Mouse (Mus musculus) forelimb bud, embryonic 11.5 days (tissue): Measurements from ENCODE around the gene Tmem14c.
"Not testable (repeated sequence)": the region's sequence is repeated elsewhere in the genome, so short reads cannot be mapped to it uniquely, and the experiment has no call there.

ENCODE experiments used
- DNase-seq: peaks from one replicate; pipeline ENCODE4 v3.0.0-alpha.2; 2012; ENCODE audit warnings: low read depth, low spot score

Tmem14c gene

DNA sequence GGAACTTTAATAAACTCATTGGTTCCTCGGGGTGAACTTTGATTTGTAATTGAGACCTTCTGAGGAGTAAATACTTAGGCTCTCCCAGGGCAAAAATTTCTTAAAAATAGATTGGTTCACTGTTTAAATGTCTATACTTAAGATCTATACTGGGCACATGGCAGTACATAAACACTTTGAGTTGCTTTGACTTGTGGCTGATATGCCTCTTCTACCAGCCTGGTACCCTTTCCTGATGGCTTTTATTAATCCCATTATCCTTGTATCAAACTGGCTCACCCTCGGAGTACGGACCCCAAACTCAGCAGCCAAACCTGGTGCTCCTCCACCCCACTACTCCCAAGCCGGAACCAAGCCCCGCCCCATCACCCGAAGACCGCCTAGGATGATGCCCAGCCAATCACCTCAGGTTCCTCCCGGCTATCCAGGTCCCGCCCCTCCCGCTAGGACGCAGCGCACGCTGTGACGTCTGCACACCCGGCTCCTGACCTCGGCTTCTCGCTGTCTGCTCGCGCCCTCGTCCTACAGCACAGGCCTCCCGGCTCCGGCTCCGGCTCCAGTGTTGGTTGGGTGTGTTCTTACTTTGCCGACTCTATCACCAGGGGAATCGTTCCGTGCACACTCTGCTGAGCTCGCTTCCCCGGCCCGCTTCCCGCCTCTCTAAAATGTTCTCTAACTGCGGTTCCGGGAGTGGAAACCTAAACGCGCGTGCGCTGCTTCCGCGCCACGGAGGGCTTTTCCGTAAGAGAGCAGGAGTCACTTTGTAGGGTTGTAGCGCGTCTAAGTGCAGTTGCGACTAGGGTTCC is at the start of gene Tmem14c:
Gene Tmem14c, plus strand, starts transcription at position 464 of the 806 bp plus-strand sequence.
- DNase-seq: peak; percentile 92

DNA sequence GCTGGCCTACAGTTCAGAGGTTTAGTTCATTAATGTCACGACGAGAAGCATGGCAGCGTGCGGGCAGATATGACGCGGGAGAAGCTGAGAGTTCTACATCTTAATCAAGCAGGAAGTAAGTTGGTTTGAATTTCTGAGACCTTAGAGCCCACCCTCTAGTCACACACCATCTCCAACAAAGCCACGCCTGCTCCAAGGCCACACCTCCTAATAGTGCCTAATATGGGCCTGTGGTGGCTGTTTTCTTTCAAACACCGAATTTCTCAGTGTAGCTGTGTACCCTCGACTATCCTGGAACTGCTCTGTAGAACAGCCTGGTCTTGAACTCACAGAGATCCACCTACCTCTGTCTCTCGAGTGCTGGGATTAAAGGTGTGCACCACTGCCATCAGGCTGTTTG is 48.5 kb upstream of the Tmem14c start:
- DNase-seq: no peak

DNA sequence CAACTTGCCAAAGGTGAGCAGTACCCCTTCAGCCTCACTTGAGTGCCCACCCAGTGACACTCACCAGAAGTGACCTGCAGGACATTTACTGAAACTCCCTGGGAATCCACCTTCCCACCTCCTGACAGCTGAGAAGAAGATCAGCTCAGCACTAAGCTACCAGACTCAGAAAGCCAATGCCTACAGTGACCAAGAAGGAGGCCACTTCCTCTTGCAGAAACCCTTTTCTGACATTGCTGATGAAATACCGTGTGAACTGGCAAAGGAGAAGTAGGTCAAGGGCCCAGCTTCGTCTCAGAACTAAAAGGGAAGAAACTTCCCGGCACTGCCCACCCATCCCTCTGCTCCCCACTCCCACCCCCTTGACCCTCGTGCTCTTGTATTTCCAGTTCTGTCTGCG is 47.5 kb upstream of the Tmem14c start:
- no peak for DNase-seq

DNA sequence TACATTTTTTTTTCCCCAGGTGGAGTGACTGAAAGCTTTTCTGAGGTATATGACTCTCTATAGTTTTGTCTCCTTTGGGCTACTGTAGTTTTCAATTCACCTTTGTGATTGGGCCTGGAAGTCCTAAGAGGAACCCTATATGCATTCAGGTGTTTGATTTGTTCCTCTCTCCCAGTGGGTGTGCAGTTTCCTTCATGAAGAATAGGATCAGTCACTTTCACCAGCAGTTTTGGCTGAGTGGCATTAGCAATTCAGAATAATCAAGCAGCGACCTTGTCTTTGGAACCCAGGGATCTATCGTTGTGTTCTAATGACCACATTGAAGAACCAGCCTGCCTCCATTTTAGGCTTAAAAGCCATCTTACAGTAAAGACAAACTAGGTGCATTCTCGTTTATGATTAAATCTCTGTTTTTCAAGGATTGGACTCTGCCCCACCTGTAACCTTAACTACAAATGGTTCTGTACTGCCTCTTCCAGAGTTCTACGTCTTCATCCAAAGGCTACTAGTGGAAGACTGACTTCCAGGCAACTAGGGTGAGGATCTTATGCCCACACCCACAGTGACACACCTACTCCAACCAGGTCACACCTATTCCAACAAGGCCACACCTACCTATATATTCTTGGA is 46.2 kb upstream of the Tmem14c start:
- DNase-seq: no peak

DNA sequence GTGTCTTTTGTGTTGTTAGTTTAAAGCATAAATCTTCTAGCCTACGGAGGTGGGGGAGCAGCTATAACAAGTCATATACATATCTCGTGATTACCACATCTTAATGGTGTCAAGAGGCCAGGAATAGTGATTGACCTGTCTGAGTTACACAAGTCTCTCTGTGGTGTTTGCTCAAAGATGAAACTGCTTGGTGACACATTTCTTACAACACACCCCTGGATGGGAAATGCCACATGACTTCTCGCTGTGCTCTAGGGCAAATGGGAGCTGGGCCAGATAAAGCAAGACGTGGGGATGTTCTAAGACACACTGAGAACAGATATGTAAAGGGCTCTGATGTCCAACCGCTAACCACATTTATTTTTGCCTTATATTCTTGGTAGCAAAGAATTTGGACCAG is 44.8 kb upstream of the Tmem14c start:
- DNase-seq: no peak

DNA sequence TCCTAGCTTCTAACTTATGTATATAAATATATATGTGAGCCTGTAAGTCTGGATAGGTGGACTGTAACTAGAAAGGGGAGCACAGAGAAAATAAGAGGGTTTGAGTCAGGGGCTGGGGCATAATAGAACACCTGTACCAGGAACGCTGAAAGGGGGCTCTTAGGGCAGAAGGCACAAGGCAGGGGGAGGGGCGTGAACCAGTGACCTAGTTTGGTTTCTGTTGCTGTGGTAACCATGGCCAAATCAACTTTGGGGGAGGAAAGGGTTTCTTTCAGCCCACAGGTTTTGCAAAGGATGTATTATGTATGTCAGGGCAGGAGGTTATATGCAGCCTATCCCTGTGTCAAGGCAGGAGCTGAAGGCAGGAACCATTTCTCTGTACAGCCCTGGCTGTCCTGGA is 44.3 kb upstream of the Tmem14c start:
- no peak for DNase-seq

DNA sequence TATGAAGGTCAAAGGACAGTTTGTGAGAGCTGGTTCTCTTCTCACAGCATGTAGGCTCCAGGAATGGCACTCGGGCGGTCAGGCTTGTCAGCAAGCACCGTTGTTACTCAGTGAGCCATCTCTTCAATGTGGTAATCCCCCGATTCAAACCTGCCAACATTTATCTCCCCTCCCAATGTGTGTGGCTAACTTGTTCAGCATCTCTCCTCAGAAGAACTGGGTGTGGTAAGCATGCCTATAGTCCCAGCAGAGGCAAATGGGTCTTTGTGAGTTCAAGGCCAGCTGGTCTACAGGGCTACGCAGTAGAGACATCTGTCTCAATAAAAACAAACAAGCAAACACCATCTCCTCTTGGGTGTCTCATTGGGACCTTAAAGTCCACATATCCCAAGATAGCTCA is 43.1 kb upstream of the Tmem14c start:
- no peak for DNase-seq

DNA sequence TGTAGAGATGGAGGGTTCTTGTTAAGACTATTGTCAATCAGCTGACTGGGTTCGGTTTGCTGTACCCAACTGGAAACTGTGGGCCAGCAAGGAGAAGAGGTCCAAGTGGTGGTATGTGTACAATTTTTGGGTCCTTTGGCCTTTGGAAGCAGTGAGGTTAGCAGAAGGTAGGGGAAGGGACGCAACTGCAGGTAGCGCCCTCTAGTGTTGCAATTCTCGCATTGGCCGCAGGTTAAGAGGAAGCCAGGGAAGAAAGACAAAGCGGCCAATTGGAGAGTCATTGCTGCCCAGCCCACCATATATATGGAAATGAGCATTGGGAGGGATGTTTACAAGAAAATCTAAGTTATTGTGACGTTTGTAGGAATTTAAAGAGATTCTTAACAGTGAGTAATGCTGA is 38.5 kb upstream of the Tmem14c start:
- DNase-seq: peak; percentile 35

DNA sequence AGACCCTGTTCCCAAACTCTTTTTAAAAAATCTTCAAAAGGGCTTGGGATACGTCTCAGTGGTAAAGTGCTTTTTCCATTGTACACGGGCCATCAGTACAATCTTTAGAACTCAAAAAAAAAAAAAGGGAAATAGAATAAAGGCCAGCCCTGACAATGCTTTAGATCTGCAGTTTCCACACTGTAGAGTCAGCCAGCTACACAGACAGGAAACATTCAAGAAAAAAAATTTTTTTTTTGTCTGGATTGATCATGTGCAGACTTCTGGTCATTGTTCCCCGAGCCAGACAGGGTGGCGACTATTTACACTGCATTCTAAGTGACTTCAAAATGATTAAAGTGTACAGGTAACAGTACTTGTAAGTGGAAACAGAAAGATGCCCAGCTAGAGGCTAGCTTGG is 37.4 kb upstream of the Tmem14c start:
- no peak for DNase-seq

DNA sequence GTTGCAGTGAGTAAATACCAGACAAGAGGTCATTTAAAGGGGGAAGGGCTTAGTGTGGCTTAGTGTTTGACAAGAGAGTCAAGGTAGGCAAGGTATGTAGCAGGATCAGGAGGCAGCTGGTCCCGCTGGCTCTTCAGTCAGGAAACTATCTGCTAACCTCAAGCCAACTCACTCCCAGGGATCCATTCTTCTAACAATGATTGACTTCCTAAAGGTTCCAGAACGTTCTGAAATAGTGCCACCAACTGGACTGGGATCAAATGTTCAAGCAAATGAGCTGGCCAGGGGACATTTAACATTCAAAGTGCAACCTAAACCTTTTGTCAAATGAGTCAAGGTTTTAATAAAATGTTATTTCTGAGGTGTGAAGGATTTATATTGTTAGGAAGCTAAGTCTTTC is 36.8 kb upstream of the Tmem14c start:
- DNase-seq: no peak

DNA sequence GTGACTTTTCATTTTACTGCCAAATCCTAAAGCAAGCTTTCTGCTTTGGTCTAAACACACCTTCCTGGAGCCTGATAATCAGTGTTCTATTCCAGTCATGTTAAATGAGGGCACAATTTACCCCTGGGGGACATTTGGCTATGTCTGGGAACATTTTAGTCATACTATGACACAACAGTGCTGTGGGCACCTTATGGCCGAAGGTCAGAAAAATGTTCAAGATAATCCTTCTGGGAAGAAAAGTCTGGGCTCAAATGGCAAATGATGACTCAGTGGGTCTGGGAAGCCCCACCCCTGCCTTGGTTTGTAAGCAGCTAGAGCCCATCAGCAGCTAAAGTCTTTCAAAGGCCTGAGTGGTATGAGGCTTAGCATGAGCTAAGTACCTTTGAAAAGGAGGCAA is 33.3 kb upstream of the Tmem14c start:
- no peak for DNase-seq

DNA sequence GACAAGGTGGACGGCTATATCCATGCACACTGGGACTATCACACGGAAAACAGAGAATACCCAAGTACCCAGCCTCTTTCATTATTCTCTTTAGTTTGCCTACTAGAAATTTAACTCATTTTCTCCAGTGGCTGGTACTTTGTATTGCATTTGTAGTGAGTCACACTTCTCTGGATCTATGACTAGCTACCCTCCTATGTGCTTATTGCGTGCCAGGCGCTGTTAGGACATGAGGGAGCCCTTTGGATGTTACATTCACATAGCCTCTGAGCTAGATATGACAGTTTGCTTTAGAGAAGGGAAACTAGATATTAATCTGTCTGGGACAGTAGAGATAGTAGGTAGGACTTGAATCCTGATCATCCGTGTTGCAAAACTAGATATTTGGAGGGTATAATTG is 30.0 kb upstream of the Tmem14c start:
- no peak for DNase-seq

DNA sequence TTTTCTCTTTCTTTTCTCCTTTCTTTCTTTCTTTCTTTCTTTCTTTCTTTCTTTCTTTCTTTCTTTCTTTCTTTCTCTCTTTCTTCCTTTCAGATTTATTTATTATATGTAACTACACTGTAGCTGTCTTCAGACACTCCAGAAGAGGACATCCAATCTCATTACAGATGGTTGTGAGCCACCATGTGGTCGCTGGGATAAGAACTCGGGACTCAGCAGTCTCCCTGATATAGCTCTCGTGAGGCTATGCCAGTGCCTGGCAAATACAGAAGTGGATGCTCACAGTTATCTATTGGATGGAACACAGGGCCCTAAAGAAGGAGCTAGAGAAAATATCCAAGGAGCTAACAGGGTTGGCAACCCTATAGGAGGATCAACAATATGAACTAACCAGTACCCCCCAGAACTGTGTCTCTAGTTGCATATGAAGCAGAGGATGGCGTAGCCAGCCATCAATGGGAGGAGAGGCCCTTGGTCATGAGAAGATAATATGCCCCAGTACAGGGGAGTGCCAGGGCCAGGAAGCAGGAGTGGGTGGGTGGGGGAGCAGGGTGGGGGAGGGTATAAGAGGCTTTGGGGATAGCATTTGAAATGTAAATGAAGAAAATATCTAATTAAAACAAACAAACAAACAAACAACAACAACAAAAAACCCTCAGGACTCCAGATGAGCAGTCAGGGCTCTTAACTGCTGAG is 28.3 kb upstream of the Tmem14c start:
- not testable (repeated sequence) for DNase-seq

DNA sequence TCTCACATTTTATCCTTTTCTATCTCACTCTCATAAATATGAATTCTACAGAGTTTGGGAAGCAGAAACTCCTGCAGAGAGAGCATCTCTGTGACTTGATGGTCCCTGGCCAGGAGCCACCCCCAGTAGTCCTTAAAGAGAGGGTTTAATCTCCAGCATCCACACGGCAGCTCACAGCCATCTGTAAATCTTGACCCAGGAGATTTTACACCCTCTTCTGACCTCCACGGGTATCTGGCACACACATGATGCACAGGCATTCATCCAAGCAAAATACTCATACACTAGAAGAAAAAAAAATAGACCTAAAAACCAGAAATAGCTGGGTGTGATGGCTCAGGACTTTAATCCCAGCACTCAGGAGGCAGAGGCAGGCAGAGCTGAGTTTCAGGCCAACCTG is 27.7 kb upstream of the Tmem14c start:
- DNase-seq: no peak

DNA sequence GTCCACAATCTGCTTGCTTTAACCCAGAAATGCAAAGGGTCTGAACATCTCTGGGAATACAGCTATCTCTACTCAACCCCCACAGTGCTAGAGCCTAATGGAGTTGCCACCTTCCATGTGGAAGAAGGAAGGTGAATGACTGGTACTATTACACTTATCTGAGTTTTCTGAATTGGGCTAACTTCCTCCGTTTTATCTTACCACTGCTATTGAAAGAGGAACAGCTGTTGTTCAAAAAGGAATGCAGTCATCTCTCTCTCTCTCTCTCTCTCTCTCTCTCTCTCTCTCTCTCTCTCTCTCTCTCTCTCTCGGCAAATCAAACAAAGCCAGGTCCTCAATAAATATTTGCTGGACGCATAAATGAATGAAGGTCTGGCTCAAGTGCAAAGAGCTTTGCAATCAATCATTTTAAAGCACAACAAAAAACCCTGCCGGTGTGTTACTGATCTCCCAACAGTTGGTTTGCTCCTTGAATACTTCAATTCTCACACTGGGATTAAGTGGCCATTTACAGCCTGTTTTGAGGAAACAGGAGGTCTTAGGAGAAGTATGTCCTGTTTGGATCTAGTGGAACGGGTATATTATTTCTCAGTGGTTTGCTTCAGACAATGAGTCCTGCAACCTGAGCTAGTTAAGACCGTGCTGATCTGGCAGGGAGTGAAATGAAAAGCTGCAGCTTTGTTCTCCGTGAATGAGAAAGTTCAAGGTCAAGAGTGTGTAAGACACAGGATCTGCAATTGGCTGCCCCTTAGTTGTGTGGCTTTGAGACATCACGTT is 21.4 kb upstream of the Tmem14c start:
- no peak for DNase-seq

DNA sequence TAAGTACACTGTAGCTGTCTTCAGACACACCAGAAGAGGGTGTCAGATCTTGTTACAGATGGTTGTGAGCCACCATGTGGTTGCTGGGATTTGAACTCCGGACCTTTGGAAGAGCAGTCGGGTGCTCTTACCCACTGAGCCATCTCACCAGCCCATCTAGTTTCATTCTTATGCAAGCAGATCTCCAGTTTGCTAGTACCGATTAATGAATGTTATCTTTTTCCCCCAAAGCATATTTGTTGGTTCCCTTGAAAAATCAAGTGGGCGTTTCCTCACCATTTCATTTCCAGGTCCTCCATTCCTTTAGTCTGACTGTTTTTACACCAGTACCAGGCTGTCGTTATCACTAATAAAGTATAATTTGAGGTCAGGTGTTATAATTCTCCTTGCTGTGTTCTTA is 17.6 kb upstream of the Tmem14c start:
- DNase-seq: not testable (repeated sequence)

DNA sequence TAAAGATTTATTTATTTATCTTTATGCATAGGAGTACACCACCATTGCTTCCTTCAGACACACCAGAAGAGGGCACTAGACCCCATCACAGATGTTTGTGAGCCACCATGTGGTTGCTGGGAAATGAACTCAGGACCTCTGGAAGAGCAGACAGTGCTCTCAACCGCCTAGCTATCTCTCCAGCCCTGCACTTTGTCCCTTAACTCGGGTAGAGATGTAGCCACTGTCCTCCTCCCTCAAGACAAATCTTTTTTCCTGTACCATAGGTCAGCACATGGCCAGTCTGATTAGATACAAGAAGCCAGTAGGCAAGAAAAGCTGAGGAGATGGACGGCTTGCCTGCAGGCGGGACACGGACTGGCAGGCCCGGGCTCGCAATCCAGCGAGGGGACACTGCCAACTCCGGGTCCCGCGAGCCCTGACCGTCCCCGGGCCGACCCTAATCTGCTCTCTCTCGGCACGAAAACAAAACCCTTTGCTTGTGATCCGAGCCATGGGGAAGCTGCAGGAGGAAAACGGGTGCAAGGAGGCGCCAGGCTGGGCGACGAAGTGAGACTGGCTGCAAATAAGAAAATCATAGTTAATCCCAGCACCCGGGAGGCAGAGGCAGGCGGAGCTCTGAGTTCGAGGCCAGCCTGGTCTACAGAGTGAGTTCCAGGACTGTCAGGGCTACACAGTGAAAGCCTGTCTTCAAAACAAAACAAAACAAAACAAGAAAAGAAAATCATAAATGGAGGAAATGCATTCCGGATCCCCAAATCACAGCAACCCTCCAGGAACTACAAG is 15.8 kb upstream of the Tmem14c start:
- DNase-seq: no peak

DNA sequence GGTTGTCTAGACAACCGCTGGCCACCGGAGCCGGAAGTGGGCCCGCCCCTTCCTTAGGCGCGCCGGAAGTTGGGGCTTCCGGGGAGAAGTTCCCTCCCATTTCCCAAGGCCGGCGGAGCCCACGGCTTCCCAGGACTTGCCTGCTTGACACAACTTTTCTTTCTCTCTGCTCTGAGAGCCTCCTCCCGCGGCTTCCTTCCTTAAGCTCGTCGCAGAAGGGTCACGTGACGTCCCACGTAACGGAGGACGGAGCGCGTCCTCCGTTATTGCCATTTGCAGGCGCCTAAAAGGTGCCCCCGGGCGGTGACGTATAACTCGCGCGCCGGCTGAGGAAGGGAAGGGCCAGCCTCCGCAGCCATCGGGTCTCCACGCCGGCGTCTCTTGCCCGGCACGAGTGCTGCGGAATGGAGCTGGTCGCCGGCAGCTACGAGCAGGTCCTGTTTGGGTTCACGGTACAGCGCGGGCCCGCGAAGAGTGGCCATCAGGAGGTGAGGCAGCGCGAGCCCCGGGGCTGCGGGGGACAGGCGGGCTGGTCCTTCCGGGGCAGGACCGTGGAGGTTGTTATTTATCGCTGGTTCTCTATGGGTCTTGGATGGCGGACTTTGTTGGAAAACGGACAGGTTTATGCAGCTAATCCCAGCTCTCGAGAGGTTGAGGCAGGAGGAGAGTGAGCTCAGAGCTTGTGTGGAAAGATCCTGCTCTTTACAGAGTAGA is 15.0 kb upstream of the Tmem14c start, which contains the start of gene Pak1ip1:
Gene Pak1ip1, plus strand, starts transcription at position 98 of the 714 bp plus-strand sequence.
- peak; percentile 89 for DNase-seq

DNA sequence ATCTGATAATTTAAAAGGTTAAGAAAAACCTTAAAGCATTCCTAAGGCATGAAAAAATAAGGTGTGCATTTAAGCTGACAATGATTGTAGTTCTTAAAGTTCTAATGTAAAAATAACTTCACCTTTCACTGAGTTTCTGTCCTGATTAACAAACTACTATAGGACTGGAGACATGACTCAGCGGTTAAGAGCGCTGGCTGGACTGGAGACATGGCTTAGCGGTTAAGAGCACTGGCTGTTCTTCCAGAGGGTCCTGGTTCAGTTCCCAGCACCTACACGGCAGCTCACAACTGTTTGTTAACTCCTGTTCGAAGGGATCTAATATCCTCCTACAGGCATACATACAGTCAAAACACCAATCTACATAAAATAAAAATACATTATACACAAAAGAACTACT is 14.1 kb upstream of the Tmem14c start:
- no peak for DNase-seq

DNA sequence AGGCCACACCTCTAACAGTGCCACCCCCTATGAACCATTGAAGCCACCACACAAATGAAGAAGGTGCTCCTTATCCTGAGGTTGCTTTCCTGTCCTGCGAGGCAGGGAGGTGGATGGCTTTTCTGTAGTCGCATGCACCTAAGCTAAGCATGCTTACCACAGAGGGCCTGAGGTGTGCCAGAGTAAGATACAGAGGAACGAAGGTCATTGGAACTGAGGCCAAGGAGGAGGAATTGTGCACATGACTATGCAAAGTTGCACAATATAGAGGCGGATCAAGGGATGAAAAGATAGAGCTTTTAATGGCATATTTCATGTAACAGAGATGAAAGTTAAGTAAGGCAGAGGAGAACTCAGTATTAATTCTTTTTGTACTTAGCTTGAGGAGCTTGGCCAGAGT is 9.8 kb upstream of the Tmem14c start:
- DNase-seq: no peak
